Mouse (Mus musculus) frontal cortex, postnatal 14 days (tissue): ENCODE results near the gene Thap11.

Experiments
- DNase-seq, 2 experiments: peaks; one replicate each; pipeline ENCODE4 v3.0.0; 2022; ENCODE audit warnings: low spot score in 2 of 2

The Thap11 gene

DNA sequence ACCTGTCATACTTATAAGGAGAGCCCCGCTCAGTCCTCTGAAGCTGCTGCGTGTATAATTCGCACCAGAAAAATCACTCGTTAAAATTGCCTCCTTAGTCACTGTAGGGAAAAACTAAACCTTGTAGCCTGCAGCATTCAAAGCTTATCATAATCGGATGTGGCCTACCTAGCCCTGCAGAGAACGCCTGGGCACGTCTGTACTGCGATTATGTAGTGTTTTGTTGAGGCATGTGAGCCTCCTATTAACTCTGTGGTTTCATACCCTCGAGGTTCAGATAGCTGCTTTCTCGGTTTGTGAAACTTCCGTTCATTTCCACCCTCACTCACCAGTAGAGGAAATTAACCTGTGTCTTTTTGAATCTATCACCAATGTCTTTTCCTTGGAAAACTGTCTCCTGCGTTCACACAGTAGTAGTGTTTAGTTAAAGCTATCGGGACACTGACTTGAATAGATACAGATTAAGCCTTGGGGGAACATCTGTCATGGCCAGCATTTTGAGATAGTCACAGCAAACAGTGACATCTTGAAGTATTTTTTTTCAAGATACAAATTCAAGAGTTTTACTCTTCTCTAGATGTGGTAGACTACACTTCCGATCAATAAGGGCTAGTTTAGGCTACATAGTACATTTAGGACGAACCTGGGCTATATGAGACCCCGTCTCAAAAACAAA is 46.1 kb downstream of the Thap11 start:
- no peak for DNase-seq
